Mouse (Mus musculus) MEL (cell line): Measurements from ENCODE around the gene Igfbp6.

Experiments
- CTCF ChIP-seq, 3 experiments: IDR thresholded peaks in 2 of 3; conservative IDR thresholded peaks in 1 of 3; 2 replicates each; pipeline ENCODE4 v1.5.1; 2011 to 2012; ENCODE audit warnings: low read length in 3 of 3, low read depth in 2 of 3, mild to moderate bottlenecking in 2 of 3, improper control_type of control experiment in 1 of 3, inconsistent platforms in 1 of 3, mixed read lengths in 1 of 3, moderate library complexity in 1 of 3; ENCODE audit not compliant: control insufficient read depth in 1 of 3, insufficient read depth in 1 of 3, poor library complexity in 1 of 3, severe bottlenecking in 1 of 3
- MAFK ChIP-seq: IDR thresholded peaks from 2 replicates; pipeline ENCODE4 v1.6.1; 2011; ENCODE audit warnings: low read depth, mild to moderate bottlenecking, low read length, improper control_type of control experiment, borderline replicate concordance
- MAZ ChIP-seq: IDR thresholded peaks from 2 replicates; pipeline ENCODE4 v1.6.1; 2012; ENCODE audit warnings: low read depth, mild to moderate bottlenecking, inconsistent platforms, low read length, improper control_type of control experiment
- ZC3H11A ChIP-seq: IDR thresholded peaks from 2 replicates; pipeline ENCODE4 v1.6.1; 2012; ENCODE audit warnings: low read depth, mild to moderate bottlenecking, inconsistent platforms, low read length, improper control_type of control experiment

- no peak for TF ChIP-seq MAZ
- no peak for TF ChIP-seq ZC3H11A
- no peak for TF ChIP-seq MAFK
- no peak for TF ChIP-seq CTCF (IDR thresholded peaks at IDR 0.05 in 2 of 3, conservative IDR thresholded peaks at IDR 0.05 in 1 of 3; ENCODE audit: control insufficient read depth in 1 of 3, insufficient read depth in 1 of 3, low read depth in 2 of 3, low read length in 3 of 3, poor library complexity in 1 of 3, severe bottlenecking in 1 of 3)
Measured at GRCm38 (mm10) chr15:102169064-102169463, 24.9 kb downstream of the Igfbp6 start.
